ENCODE assay signal across 14 mouse cellular contexts in the genomic region with DNA sequence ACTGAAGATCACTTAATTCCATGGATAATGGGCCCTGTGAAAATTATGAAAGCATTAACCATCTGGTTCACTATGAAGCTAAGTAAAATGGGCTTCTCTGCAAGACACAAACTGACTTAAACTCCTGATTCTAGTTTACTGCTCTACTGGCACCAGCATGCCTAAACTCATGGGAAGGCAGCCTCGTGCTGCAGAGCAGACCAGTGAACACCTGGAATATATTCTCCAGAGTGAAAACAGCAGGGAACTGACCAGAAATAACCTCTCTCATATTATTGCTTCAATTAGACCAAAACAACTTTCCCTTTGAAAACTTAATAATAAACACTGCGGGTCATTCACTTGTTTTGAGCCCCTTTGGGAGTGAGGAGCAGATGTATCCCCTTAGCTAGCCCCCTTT.
"Had no signal": no experiment of that assay in that cellular context is flagged by ENCODE, and none has a peak within 500 bp of the region (broad histone marks: within the 10 kb centered on the region; RNA-seq: fewer than 3 reads in every experiment).

No protein-coding gene starts in this region.

- H3K4me3 ChIP-seq: intestine, embryonic 15.5 days; limb, embryonic 15.5 days; liver, embryonic 12.5 days; midbrain, embryonic 10.5 days; neural tube, embryonic 13.5 days had no signal

- ATAC-seq: intestine, embryonic 15.5 days; liver, embryonic 12.5 days had no signal

- H3K27ac ChIP-seq: intestine, embryonic 15.5 days; limb, embryonic 15.5 days; liver, embryonic 12.5 days; midbrain, embryonic 10.5 days; neural tube, embryonic 13.5 days; stomach, postnatal 0 days had no signal

- H3K9ac ChIP-seq: intestine, embryonic 15.5 days; limb, embryonic 15.5 days; liver, embryonic 12.5 days; lung, embryonic 14.5 days; neural tube, embryonic 13.5 days had no signal

- DNase-seq: kidney, adult 18-20 months; kidney, postnatal 14 days; layer of hippocampus, postnatal 36 days; lung, embryonic 14.5 days; lung, postnatal 10 days; lung, postnatal 4 days; midbrain, embryonic 14.5 days; thymus, postnatal 14 days had no signal

- H3K9me3 ChIP-seq: intestine, embryonic 15.5 days; limb, embryonic 15.5 days; liver, embryonic 12.5 days; midbrain, embryonic 10.5 days; neural tube, embryonic 13.5 days had no signal

- H3K27me3 ChIP-seq: intestine, embryonic 15.5 days; limb, embryonic 15.5 days; liver, embryonic 12.5 days; neural tube, embryonic 13.5 days had no signal

- H3K36me3 ChIP-seq: intestine, embryonic 15.5 days; limb, embryonic 15.5 days; liver, embryonic 12.5 days; midbrain, embryonic 10.5 days; neural tube, embryonic 13.5 days had no signal

- H3K4me2 ChIP-seq: intestine, embryonic 15.5 days; limb, embryonic 15.5 days; liver, embryonic 12.5 days; lung, embryonic 14.5 days; neural tube, embryonic 13.5 days had no signal

- H3K4me1 ChIP-seq: intestine, embryonic 15.5 days; limb, embryonic 15.5 days; liver, embryonic 12.5 days; neural tube, embryonic 13.5 days had no signal
